ENCODE assay signal across 12 mouse cellular contexts in the genomic region with DNA sequence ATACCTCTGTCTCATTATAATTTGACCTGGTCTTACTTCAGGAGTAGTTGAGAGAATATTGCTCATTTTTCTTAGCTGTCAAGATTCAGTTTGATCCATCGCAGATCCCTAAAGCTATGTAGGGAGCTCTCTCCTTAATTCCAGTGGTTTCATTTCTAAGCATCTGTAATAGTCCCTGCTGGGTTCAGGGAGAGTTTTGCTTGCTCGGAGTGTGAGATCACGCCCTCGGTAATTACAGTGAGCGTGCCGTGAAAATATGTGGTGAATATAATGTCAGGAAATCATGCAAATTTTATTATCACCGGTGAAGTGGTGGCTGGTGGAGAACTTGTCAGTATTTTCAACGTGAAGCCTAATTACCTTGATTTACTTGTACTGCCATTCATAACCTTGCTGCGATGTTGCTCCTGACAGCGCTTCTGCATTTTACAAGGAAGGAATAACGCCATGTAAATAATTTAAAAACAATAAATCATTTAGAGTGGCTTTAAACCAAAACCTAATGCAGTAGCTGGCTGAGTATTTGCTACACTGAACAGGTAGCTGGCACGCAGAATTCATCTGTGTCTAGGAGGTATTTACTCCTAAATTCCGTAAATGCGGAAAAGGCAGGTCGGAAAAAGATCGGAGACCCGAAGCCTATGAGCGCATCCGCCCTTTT. TPM values are rescaled to one million over a fixed set of nuclear protein-coding genes. Genes with fewer than 3 reads are reported as not detected.
DNase-seq lines count a peak whose midpoint lies in the region; ATAC-seq and TF ChIP-seq lines count a peak whose summit lies in the region.
"Had no signal": no experiment of that assay in that cellular context is flagged by ENCODE, and none has a peak within 500 bp of the region (broad histone marks: within the 10 kb centered on the region; RNA-seq: fewer than 3 reads in every experiment).

No protein-coding gene starts in this region.

- DNase-seq in liver, embryonic 11.5 days (ENCODE audit: low spot score), result no peak
- no peak for DNase-seq in liver, postnatal 0 days
- no peak for DNase-seq in urinary bladder, adult 2 months (ENCODE audit: low spot score)
- DNase-seq in thymus, postnatal 0 days (ENCODE audit: low spot score), result no peak
- DNase-seq: thymus, adult 2 months had no signal

- peak overlapping the region; percentile 35 for H3K4me2 ChIP-seq in liver, embryonic 11.5 days
- no peak overlapping the region for H3K4me2 ChIP-seq in liver, postnatal 0 days (ENCODE audit: low read depth, low read length)
- H3K4me2 ChIP-seq in forebrain, embryonic 12.5 days, result peak overlapping the region; percentile 52
- H3K4me2 ChIP-seq in intestine, embryonic 15.5 days (replicated peaks), result peak overlapping the region; percentile 48
- peak overlapping the region; percentile 49 for H3K4me2 ChIP-seq in neural tube, embryonic 14.5 days (ENCODE audit: low read depth, low read length)

- no peak for ATAC-seq in liver, embryonic 11.5 days (replicated peaks; ENCODE audit: low FRiP score)
- no peak for ATAC-seq in liver, postnatal 0 days
- no peak for ATAC-seq in forebrain, embryonic 12.5 days (ENCODE audit: low FRiP score)
- ATAC-seq in intestine, embryonic 15.5 days, result no peak
- peak; percentile 56; the same call in 1 of the 2 replicates for ATAC-seq in neural tube, embryonic 14.5 days (ENCODE audit: low read depth)
- ATAC-seq in megakaryocyte, adult 5-6 weeks (ENCODE audit: poor library complexity, severe bottlenecking), result no peak
- ATAC-seq: inflammation-experienced regulatory T-cells, adult 6 months had no signal

- TF ChIP-seq CTCF in liver, postnatal 0 days (IDR thresholded peaks at IDR 0.05; ENCODE audit: low read depth), result no peak

- H3K36me3 ChIP-seq in liver, embryonic 11.5 days (ENCODE audit: control insufficient read depth, insufficient read depth, low read length), result no peaks in the 10 kb centered on the region
- H3K36me3 ChIP-seq in liver, postnatal 0 days (replicated peaks; ENCODE audit: insufficient read depth, low read length), result no peaks in the 10 kb centered on the region
- H3K36me3 ChIP-seq in forebrain, embryonic 12.5 days (replicated peaks), result no peaks in the 10 kb centered on the region
- no peaks in the 10 kb centered on the region for H3K36me3 ChIP-seq in intestine, embryonic 15.5 days
- H3K36me3 ChIP-seq in neural tube, embryonic 14.5 days (ENCODE audit: control insufficient read depth, insufficient read depth, low read length), result no peaks in the 10 kb centered on the region

- TF ChIP-seq EP300 in liver, postnatal 0 days (IDR thresholded peaks at IDR 0.05; ENCODE audit: low read depth), result no peak

- H3K9ac ChIP-seq in liver, embryonic 11.5 days (ENCODE audit: low read depth, low read length), result no peak overlapping the region
- H3K9ac ChIP-seq in liver, postnatal 0 days (replicated peaks), result no peak overlapping the region
- H3K9ac ChIP-seq in forebrain, embryonic 12.5 days, result no peak overlapping the region
- H3K9ac ChIP-seq in intestine, embryonic 15.5 days, result no peak overlapping the region
- no peak overlapping the region for H3K9ac ChIP-seq in neural tube, embryonic 14.5 days (replicated peaks; ENCODE audit: low read depth, low read length)

- no peaks in the 10 kb centered on the region for H3K4me1 ChIP-seq in liver, embryonic 11.5 days (replicated peaks; ENCODE audit: control insufficient read depth, insufficient read depth, low read length)
- H3K4me1 ChIP-seq in liver, postnatal 0 days (ENCODE audit: insufficient read depth), result no peaks in the 10 kb centered on the region
- H3K4me1 ChIP-seq in forebrain, embryonic 12.5 days, result peaks cover 12% of the 10 kb centered on the region
- H3K4me1 ChIP-seq in intestine, embryonic 15.5 days (replicated peaks), result peaks cover 6% of the 10 kb centered on the region; the same call in 1 of the 2 replicates
- peaks cover 10% of the 10 kb centered on the region; the same call in 1 of the 2 replicates for H3K4me1 ChIP-seq in neural tube, embryonic 14.5 days (ENCODE audit: control insufficient read depth, insufficient read depth, low read length)

- H3K27ac ChIP-seq in liver, embryonic 11.5 days (ENCODE audit: low read depth, low read length), result no peak overlapping the region
- no peak overlapping the region for H3K27ac ChIP-seq in liver, postnatal 0 days (ENCODE audit: low read depth)
- no peak overlapping the region for H3K27ac ChIP-seq in forebrain, embryonic 12.5 days
- H3K27ac ChIP-seq in intestine, embryonic 15.5 days, result no peak overlapping the region
- no peak overlapping the region for H3K27ac ChIP-seq in neural tube, embryonic 14.5 days (ENCODE audit: low read depth, low read length)

- H3K4me3 ChIP-seq in liver, embryonic 11.5 days (ENCODE audit: low read depth, low read length), result no peak overlapping the region; the same call in 1 of the 2 replicates
- no peak overlapping the region for H3K4me3 ChIP-seq in liver, postnatal 0 days (ENCODE audit: low read depth, low read length)
- peak overlapping the region; percentile 31 for H3K4me3 ChIP-seq in forebrain, embryonic 12.5 days (replicated peaks)
- peak overlapping the region; percentile 15 for H3K4me3 ChIP-seq in intestine, embryonic 15.5 days (replicated peaks)
- peak overlapping the region; percentile 20; the same call in 1 of the 2 replicates for H3K4me3 ChIP-seq in neural tube, embryonic 14.5 days (ENCODE audit: low read depth, low read length)
- H3K4me3 ChIP-seq: erythroblast, embryonic 14.5 days had no signal

- H3K9me3 ChIP-seq in liver, embryonic 11.5 days (ENCODE audit: control insufficient read depth, low read length), result no peaks in the 10 kb centered on the region
- no peaks in the 10 kb centered on the region for H3K9me3 ChIP-seq in liver, postnatal 0 days (ENCODE audit: low read length)
- H3K9me3 ChIP-seq in forebrain, embryonic 12.5 days, result no peaks in the 10 kb centered on the region
- H3K9me3 ChIP-seq in intestine, embryonic 15.5 days, result no peaks in the 10 kb centered on the region
- no peaks in the 10 kb centered on the region for H3K9me3 ChIP-seq in neural tube, embryonic 14.5 days (ENCODE audit: control insufficient read depth, low read length)

- H3K27me3 ChIP-seq in liver, embryonic 11.5 days (replicated peaks; ENCODE audit: control insufficient read depth, insufficient read depth, low read length), result peaks cover 22% of the 10 kb centered on the region
- peaks cover 12% of the 10 kb centered on the region; the same call in 1 of the 2 replicates for H3K27me3 ChIP-seq in liver, postnatal 0 days (ENCODE audit: insufficient read depth, low read length)
- peaks cover 31% of the 10 kb centered on the region for H3K27me3 ChIP-seq in forebrain, embryonic 12.5 days
- H3K27me3 ChIP-seq in intestine, embryonic 15.5 days (replicated peaks), result peaks cover 15% of the 10 kb centered on the region
- peaks cover 10% of the 10 kb centered on the region for H3K27me3 ChIP-seq in neural tube, embryonic 14.5 days (ENCODE audit: control insufficient read depth, insufficient read depth, low read length)

- WGBS in liver, embryonic 11.5 days, result 4% methylated on average over 19 of the region's 19 CpGs
- 6% methylated on average over 19 of the region's 19 CpGs for WGBS in liver, postnatal 0 days (ENCODE audit: insufficient replicate concordance)
- WGBS in forebrain, embryonic 12.5 days, result 2% methylated on average over 19 of the region's 19 CpGs
- 3% methylated on average over 19 of the region's 19 CpGs for WGBS in intestine, embryonic 15.5 days
- 2% methylated on average over 19 of the region's 19 CpGs for WGBS in neural tube, embryonic 14.5 days

RNA-seq across cellular contexts. Expression of a gene that starts 36.6 kb away (rescaled TPM):
- polyA plus RNA-seq in liver, embryonic 11.5 days (2014; fragmentation: Nextera tagmentation; extraction: Ambion mirVana), result 0.70 TPM in 1 of 2 replicates, not detected in the other
- not detected in 2 replicates for polyA plus RNA-seq in liver, postnatal 0 days (2015; fragmentation: Nextera tagmentation; extraction: Ambion mirVana)
- polyA plus RNA-seq in forebrain, embryonic 12.5 days (2016; fragmentation: Nextera tagmentation; extraction: Ambion mirVana), result 0.46 TPM in 1 of 2 replicates, not detected in the other
- polyA plus RNA-seq in intestine, embryonic 15.5 days (2015; fragmentation: Nextera tagmentation; extraction: Ambion mirVana), result 0.46 and 0.59 TPM in 2 replicates
- polyA plus RNA-seq in neural tube, embryonic 14.5 days (2014; fragmentation: Nextera tagmentation; extraction: Ambion mirVana), result 0.86 and 1.8 TPM in 2 replicates
- 0.24 and 0.69 TPM in 2 replicates for polyA plus RNA-seq in urinary bladder, adult 2 months (2012; rRNA removed)
- not detected in 2 replicates for total RNA-seq in megakaryocyte, adult 5-6 weeks (2015)
- total RNA-seq in megakaryocyte, adult 5-6 weeks (2017), result not detected in 2 replicates
- polyA plus RNA-seq in thymus, postnatal 0 days (2015; fragmentation: Nextera tagmentation; extraction: Ambion mirVana), result 0.40 and 0.55 TPM in 2 replicates
- polyA plus RNA-seq: erythroblast, embryonic 14.5 days; inflammation-experienced regulatory T-cells, adult 6 months; liver, embryonic 16.5 days; thymus, adult 2 months had no signal

RNA-seq across cellular contexts. Expression of a gene that starts 38.5 kb away (rescaled TPM):
- polyA plus RNA-seq in liver, embryonic 11.5 days (2014; fragmentation: Nextera tagmentation; extraction: Ambion mirVana), result 2.3 and 2.8 TPM in 2 replicates
- not detected in 2 replicates for polyA plus RNA-seq in liver, postnatal 0 days (2015; fragmentation: Nextera tagmentation; extraction: Ambion mirVana)
- 0.36 and 0.56 TPM in 2 replicates for polyA plus RNA-seq in forebrain, embryonic 12.5 days (2016; fragmentation: Nextera tagmentation; extraction: Ambion mirVana)
- polyA plus RNA-seq in intestine, embryonic 15.5 days (2015; fragmentation: Nextera tagmentation; extraction: Ambion mirVana), result 0.77 and 1.2 TPM in 2 replicates
- polyA plus RNA-seq in neural tube, embryonic 14.5 days (2014; fragmentation: Nextera tagmentation; extraction: Ambion mirVana), result 1.1 and 1.3 TPM in 2 replicates
- polyA plus RNA-seq in urinary bladder, adult 2 months (2012; rRNA removed), result 0.09 TPM in 1 of 2 replicates, not detected in the other
- not detected in 2 replicates for total RNA-seq in megakaryocyte, adult 5-6 weeks (2015)
- not detected in 2 replicates for total RNA-seq in megakaryocyte, adult 5-6 weeks (2017)
- 0.05 TPM in 1 of 2 replicates, not detected in the other for polyA plus RNA-seq in thymus, postnatal 0 days (2015; fragmentation: Nextera tagmentation; extraction: Ambion mirVana)
- polyA plus RNA-seq: erythroblast, embryonic 14.5 days; inflammation-experienced regulatory T-cells, adult 6 months; thymus, adult 2 months had no signal

Comparison
In these comparisons a context has a peak if more than half of its experiments do, and no peak if none do; other contexts are left out.
1. H3K4me3 ChIP-seq: peak in forebrain, embryonic 12.5 days (single experiment), intestine, embryonic 15.5 days (single experiment) and neural tube, embryonic 14.5 days (single experiment); none in liver, embryonic 11.5 days (single experiment) and liver, postnatal 0 days (single experiment).